Mouse (Mus musculus): ENCODE data around the gene Swap70. TPM values are rescaled to one million over a fixed set of nuclear protein-coding genes. Genes with fewer than 3 reads are reported as not detected.

Swap70 gene
- polyA plus RNA-seq, 1 experiment from 2014 or later: 18.6 TPM

- no peak overlapping the region for H3K27ac ChIP-seq
- H3K9me3 ChIP-seq (replicated peaks): no peaks in the 10 kb centered on the region
- H3K36me3 ChIP-seq: peaks cover 49% of the 10 kb centered on the region
- H3K9ac ChIP-seq: no peak overlapping the region
- WGBS: 89% methylated on average over 8 of the region's 8 CpGs
- no peak overlapping the region for H3K4me3 ChIP-seq
- no peaks in the 10 kb centered on the region for H3K27me3 ChIP-seq
- ATAC-seq (replicated peaks; ENCODE audit: insufficient number of reproducible peaks, insufficient read depth, low FRiP score, low read depth): no peak
- H3K4me2 ChIP-seq: no peak overlapping the region
- no peaks in the 10 kb centered on the region for H3K4me1 ChIP-seq (replicated peaks)
These were observed 87.7 kb downstream of the Swap70 start for GRCm38 (mm10) chr7:110309246-110309645.

GRCm38 (mm10) chr7:110313392-110314055, 92.0 kb downstream of the Swap70 start:
- Histone ChIP-seq H3K27ac (no peak overlapping the region), H3K9ac (no peak overlapping the region), H3K4me2 (no peak overlapping the region), H3K9me3 (replicated peaks) (no peaks in the 10 kb centered on the region; the same call in 1 of the 2 replicates), H3K4me3 (no peak overlapping the region), H3K4me1 (replicated peaks) (no peaks in the 10 kb centered on the region), H3K36me3 (peaks cover 79% of the 10 kb centered on the region), H3K27me3 (no peaks in the 10 kb centered on the region)
- no peak for ATAC-seq (replicated peaks; ENCODE audit: insufficient number of reproducible peaks, insufficient read depth, low FRiP score, low read depth)
- 88% methylated on average over 9 of the region's 9 CpGs for WGBS

- no peak overlapping the region for H3K4me2 ChIP-seq
- H3K36me3 ChIP-seq: peaks cover 71% of the 10 kb centered on the region
- H3K9me3 ChIP-seq (replicated peaks): no peaks in the 10 kb centered on the region; the same call in 1 of the 2 replicates
- ATAC-seq (replicated peaks; ENCODE audit: insufficient number of reproducible peaks, insufficient read depth, low FRiP score, low read depth): no peak
- no peak overlapping the region for H3K4me3 ChIP-seq
- WGBS: 88% methylated on average over 7 of the region's 7 CpGs
- H3K27ac ChIP-seq: no peak overlapping the region
- H3K9ac ChIP-seq: no peak overlapping the region
- no peaks in the 10 kb centered on the region for H3K27me3 ChIP-seq
- H3K4me1 ChIP-seq (replicated peaks): 0 out of 2 replicates have a peak, but pooled peaks cover 4% of the 10 kb centered on the region
These were observed 92.9 kb downstream of the Swap70 start for GRCm38 (mm10) chr7:110314401-110314890.

GRCm38 (mm10) chr7:110315352-110315751, 93.8 kb downstream of the Swap70 start:
- H3K4me1 ChIP-seq (replicated peaks): peaks cover 9% of the 10 kb centered on the region; the same call in 1 of the 2 replicates
- ATAC-seq (replicated peaks; ENCODE audit: insufficient number of reproducible peaks, insufficient read depth, low FRiP score, low read depth): no peak
- no peak overlapping the region for H3K4me3 ChIP-seq
- H3K9ac ChIP-seq: no peak overlapping the region
- H3K27me3 ChIP-seq: no peaks in the 10 kb centered on the region
- no peak overlapping the region for H3K4me2 ChIP-seq
- H3K27ac ChIP-seq: no peak overlapping the region
- H3K9me3 ChIP-seq (replicated peaks): no peaks in the 10 kb centered on the region; the same call in 1 of the 2 replicates
- peaks cover 63% of the 10 kb centered on the region for H3K36me3 ChIP-seq
- WGBS: 88% methylated on average over 1 of the region's 1 CpGs

- Histone ChIP-seq H3K4me2 (no peak overlapping the region), H3K9ac (no peak overlapping the region), H3K27ac (no peak overlapping the region), H3K4me3 (no peak overlapping the region), H3K9me3 (replicated peaks) (no peaks in the 10 kb centered on the region; the same call in 1 of the 2 replicates), H3K4me1 (replicated peaks) (peaks cover 9% of the 10 kb centered on the region; the same call in 1 of the 2 replicates), H3K36me3 (peaks cover 56% of the 10 kb centered on the region), H3K27me3 (no peaks in the 10 kb centered on the region)
- WGBS: 86% methylated on average over 4 of the region's 4 CpGs
- ATAC-seq (replicated peaks; ENCODE audit: insufficient number of reproducible peaks, insufficient read depth, low FRiP score, low read depth): no peak
These were observed 95.9 kb downstream of the Swap70 start for GRCm38 (mm10) chr7:110317412-110317811.

- Histone ChIP-seq H3K36me3 (peaks cover 52% of the 10 kb centered on the region), H3K9me3 (replicated peaks) (no peaks in the 10 kb centered on the region; the same call in 1 of the 2 replicates), H3K4me3 (no peak overlapping the region), H3K9ac (no peak overlapping the region), H3K27me3 (no peaks in the 10 kb centered on the region), H3K4me2 (no peak overlapping the region), H3K27ac (peak overlapping the region; percentile 68), H3K4me1 (replicated peaks) (peaks cover 9% of the 10 kb centered on the region; the same call in 1 of the 2 replicates)
- WGBS: 27% methylated on average over 6 of the region's 6 CpGs
- ATAC-seq (replicated peaks; ENCODE audit: insufficient number of reproducible peaks, insufficient read depth, low FRiP score, low read depth): peak; percentile 90
These were observed 97.5 kb downstream of the Swap70 start for GRCm38 (mm10) chr7:110318971-110319519.

- Histone ChIP-seq H3K9me3 (replicated peaks) (no peaks in the 10 kb centered on the region; the same call in 1 of the 2 replicates), H3K4me2 (no peak overlapping the region), H3K9ac (no peak overlapping the region), H3K36me3 (peaks cover 51% of the 10 kb centered on the region), H3K4me1 (replicated peaks) (peaks cover 9% of the 10 kb centered on the region; the same call in 1 of the 2 replicates), H3K4me3 (no peak overlapping the region), H3K27ac (no peak overlapping the region), H3K27me3 (no peaks in the 10 kb centered on the region)
- WGBS: 80% methylated on average over 5 of the region's 5 CpGs
- no peak for ATAC-seq (replicated peaks; ENCODE audit: insufficient number of reproducible peaks, insufficient read depth, low FRiP score, low read depth)
These were observed 99.6 kb downstream of the Swap70 start for GRCm38 (mm10) chr7:110321106-110321505.

GRCm38 (mm10) chr7:110324852-110325251, 103.3 kb downstream of the Swap70 start:
- Histone ChIP-seq H3K9me3 (replicated peaks) (no peaks in the 10 kb centered on the region), H3K36me3 (peaks cover 69% of the 10 kb centered on the region), H3K27ac (no peak overlapping the region), H3K4me3 (no peak overlapping the region), H3K4me2 (no peak overlapping the region), H3K9ac (no peak overlapping the region), H3K27me3 (no peaks in the 10 kb centered on the region), H3K4me1 (replicated peaks) (peaks cover 5% of the 10 kb centered on the region; the same call in 1 of the 2 replicates)
- 94% methylated on average over 1 of the region's 1 CpGs for WGBS
- no peak for ATAC-seq (replicated peaks; ENCODE audit: insufficient number of reproducible peaks, insufficient read depth, low FRiP score, low read depth)

- no peak overlapping the region for H3K9ac ChIP-seq
- H3K36me3 ChIP-seq: peaks cover 69% of the 10 kb centered on the region
- H3K4me2 ChIP-seq: no peak overlapping the region
- WGBS: 88% methylated on average over 5 of the region's 5 CpGs
- H3K4me3 ChIP-seq: no peak overlapping the region
- no peak overlapping the region for H3K27ac ChIP-seq
- H3K9me3 ChIP-seq (replicated peaks): no peaks in the 10 kb centered on the region
- no peaks in the 10 kb centered on the region for H3K27me3 ChIP-seq
- H3K4me1 ChIP-seq (replicated peaks): no peaks in the 10 kb centered on the region
- ATAC-seq (replicated peaks; ENCODE audit: insufficient number of reproducible peaks, insufficient read depth, low FRiP score, low read depth): no peak
These were observed 104.0 kb downstream of the Swap70 start for GRCm38 (mm10) chr7:110325381-110326110.
